Mouse (Mus musculus) testis, adult 2 months (tissue): ENCODE measurements around the gene Soga1. TPM values are rescaled to one million over a fixed set of nuclear protein-coding genes. Genes with fewer than 3 reads are reported as not detected.

Experiments used
- H3K27ac ChIP-seq: fragments of 200-500 bp; 2 replicates; pipeline ENCODE4 v1.5.1; 2012; ENCODE audit warnings: low read depth, low read length; ENCODE audit not compliant: control insufficient read depth, insufficient read depth
- H3K27me3 ChIP-seq: fragments of 200-500 bp; 2 replicates; pipeline ENCODE4 v1.6.1; 2012; ENCODE audit warnings: mild to moderate bottlenecking, low read length, moderate library complexity; ENCODE audit not compliant: control insufficient read depth, insufficient read depth
- H3K36me3 ChIP-seq: fragments of 200-500 bp; 2 replicates; pipeline ENCODE4 v1.6.1; 2012; ENCODE audit warnings: mild to moderate bottlenecking, low read length; ENCODE audit not compliant: control insufficient read depth, insufficient read depth
- H3K4me1 ChIP-seq: fragments of 200-500 bp; 2 replicates; pipeline ENCODE4 v1.6.1; 2012; ENCODE audit warnings: low read length; ENCODE audit not compliant: control insufficient read depth, insufficient read depth
- H3K4me3 ChIP-seq: fragments of 200-500 bp; 2 replicates; pipeline ENCODE4 v1.5.1; 2012; ENCODE audit warnings: low read depth, mild to moderate bottlenecking, low read length, moderate library complexity, mixed read lengths; ENCODE audit not compliant: control insufficient read depth
- CTCF ChIP-seq: fragments of 200-500 bp; IDR thresholded peaks from 2 replicates; pipeline ENCODE4 v1.5.1; 2012; ENCODE audit warnings: low read depth, mild to moderate bottlenecking, inconsistent platforms, low read length, moderate library complexity; ENCODE audit not compliant: control insufficient read depth, insufficient read depth, insufficient replicate concordance
- POLR2A ChIP-seq: fragments of 200-500 bp; IDR thresholded peaks from 2 replicates; pipeline ENCODE4 v1.6.1; 2012; ENCODE audit warnings: low read depth, mild to moderate bottlenecking, inconsistent platforms, low read length, moderate library complexity; ENCODE audit not compliant: control insufficient read depth
- polyA plus RNA-seq: library from polyadenylated mRNA; depleted of rRNA; stranded (reverse); fragments of >200 nt; gene quantifications from 2 replicates; pipeline ENCODE4 v1.2.3, GENCODE M21; 2012

The Soga1 gene
- polyA plus RNA-seq, 1 experiment, result 4.5 TPM

- H3K36me3 ChIP-seq, result no peaks in the 10 kb centered on the region
- TF ChIP-seq CTCF (no peak), POLR2A (no peak)
- H3K27ac ChIP-seq, result no peak overlapping the region
- H3K4me1 ChIP-seq, result no peaks in the 10 kb centered on the region
- no peak overlapping the region for H3K4me3 ChIP-seq
- H3K27me3 ChIP-seq, result no peaks in the 10 kb centered on the region
These were observed 37.9 kb upstream of the Soga1 start for GRCm38 (mm10) chr2:157116964-157117363.

GRCm38 (mm10) chr2:157108236-157108635, 29.2 kb upstream of the Soga1 start:
- H3K27me3 ChIP-seq, result no peaks in the 10 kb centered on the region
- TF ChIP-seq CTCF, result no peak
- no peak for TF ChIP-seq POLR2A
- no peak overlapping the region for H3K27ac ChIP-seq
- no peaks in the 10 kb centered on the region for H3K36me3 ChIP-seq
- no peaks in the 10 kb centered on the region for H3K4me1 ChIP-seq
- no peak overlapping the region for H3K4me3 ChIP-seq

GRCm38 (mm10) chr2:157104454-157104853, 25.4 kb upstream of the Soga1 start:
- Histone ChIP-seq H3K4me1 (no peaks in the 10 kb centered on the region), H3K4me3 (no peak overlapping the region), H3K36me3 (no peaks in the 10 kb centered on the region), H3K27me3 (no peaks in the 10 kb centered on the region), H3K27ac (no peak overlapping the region)
- no peak for TF ChIP-seq CTCF
- TF ChIP-seq POLR2A, result no peak

DNA sequence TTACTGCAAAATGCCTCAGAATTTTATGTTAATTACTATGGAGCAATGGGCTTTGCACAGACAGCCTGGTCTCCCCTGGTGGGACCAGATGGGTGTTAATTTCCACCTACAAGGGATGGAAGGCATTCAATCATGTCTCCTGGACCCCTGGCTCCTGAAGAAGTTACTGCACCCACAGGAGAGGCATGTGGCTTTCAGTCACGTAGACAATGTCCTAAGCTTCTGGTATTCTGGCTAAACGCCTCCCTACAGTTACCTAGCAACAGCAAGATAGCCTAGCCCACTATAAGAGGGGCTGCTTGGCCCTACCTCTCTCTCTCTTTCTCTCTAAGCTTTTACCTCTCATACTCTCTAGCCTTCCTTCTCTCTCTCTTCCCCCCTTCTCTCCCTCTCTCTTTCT, 23.2 kb upstream of the Soga1 start:
- H3K36me3 ChIP-seq, result no peaks in the 10 kb centered on the region
- no peaks in the 10 kb centered on the region for H3K4me1 ChIP-seq
- no peak for TF ChIP-seq POLR2A
- no peak for TF ChIP-seq CTCF
- no peaks in the 10 kb centered on the region for H3K27me3 ChIP-seq
- H3K27ac ChIP-seq, result no peak overlapping the region
- no peak overlapping the region for H3K4me3 ChIP-seq

DNA sequence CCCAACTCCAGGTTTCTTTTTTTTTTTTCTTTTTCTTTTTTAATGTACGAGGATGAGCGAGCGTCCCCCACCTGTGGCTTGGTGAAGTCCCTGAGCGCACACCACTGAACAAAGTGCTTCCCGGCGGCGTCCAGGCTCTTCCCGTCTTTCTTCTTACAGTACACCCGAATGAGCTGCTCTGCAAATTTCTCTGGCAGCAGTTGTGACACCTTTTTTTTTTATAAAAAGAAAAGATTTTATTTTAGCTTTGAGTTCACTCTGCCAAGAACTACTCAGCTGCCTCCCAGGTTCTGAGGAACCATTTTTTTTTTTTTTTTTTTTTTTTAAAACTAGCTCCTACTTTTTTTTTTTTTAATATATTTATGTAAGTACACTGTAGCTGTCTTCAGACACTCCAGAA, 22.6 kb upstream of the Soga1 start:
- H3K27ac ChIP-seq, result no peak overlapping the region
- no peaks in the 10 kb centered on the region for H3K27me3 ChIP-seq
- TF ChIP-seq CTCF (no peak), POLR2A (no peak)
- no peak overlapping the region for H3K4me3 ChIP-seq
- no peaks in the 10 kb centered on the region for H3K4me1 ChIP-seq
- no peaks in the 10 kb centered on the region for H3K36me3 ChIP-seq

DNA sequence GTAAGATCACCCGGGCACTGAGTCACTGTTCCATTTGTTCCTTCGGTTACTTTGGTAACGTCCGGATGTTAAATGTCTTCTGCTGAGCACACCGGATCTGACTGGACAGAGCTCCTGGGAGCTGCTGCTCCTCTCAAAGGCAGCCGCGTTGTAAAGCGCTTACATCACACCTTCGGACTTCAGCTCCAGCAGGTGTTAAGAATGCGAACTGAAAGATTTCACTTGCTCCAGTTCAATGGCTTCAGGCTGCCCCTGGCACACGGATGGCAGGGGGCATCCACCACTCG, 21.2 kb upstream of the Soga1 start:
- no peaks in the 10 kb centered on the region for H3K36me3 ChIP-seq
- TF ChIP-seq POLR2A (no peak), CTCF (no peak)

GRCm38 (mm10) chr2:157099532-157100318, 20.7 kb upstream of the Soga1 start:
- H3K4me1 ChIP-seq, result no peaks in the 10 kb centered on the region
- TF ChIP-seq POLR2A, result no peak
- TF ChIP-seq CTCF, result no peak
- no peaks in the 10 kb centered on the region for H3K36me3 ChIP-seq
- H3K27ac ChIP-seq, result no peak overlapping the region
- H3K27me3 ChIP-seq, result no peaks in the 10 kb centered on the region
- no peak overlapping the region for H3K4me3 ChIP-seq

More for the DNA sequence above, 21.2 kb upstream of the Soga1 start:
- no peak overlapping the region for H3K27ac ChIP-seq
- no peaks in the 10 kb centered on the region for H3K4me1 ChIP-seq
- no peak overlapping the region for H3K4me3 ChIP-seq
- H3K27me3 ChIP-seq, result no peaks in the 10 kb centered on the region
